Mouse (Mus musculus): Measurements from ENCODE around the gene Uchl1.
A peak's percentile ranks its signal among the peaks of the same experiment; 100 is the strongest.

The Uchl1 gene

DNA sequence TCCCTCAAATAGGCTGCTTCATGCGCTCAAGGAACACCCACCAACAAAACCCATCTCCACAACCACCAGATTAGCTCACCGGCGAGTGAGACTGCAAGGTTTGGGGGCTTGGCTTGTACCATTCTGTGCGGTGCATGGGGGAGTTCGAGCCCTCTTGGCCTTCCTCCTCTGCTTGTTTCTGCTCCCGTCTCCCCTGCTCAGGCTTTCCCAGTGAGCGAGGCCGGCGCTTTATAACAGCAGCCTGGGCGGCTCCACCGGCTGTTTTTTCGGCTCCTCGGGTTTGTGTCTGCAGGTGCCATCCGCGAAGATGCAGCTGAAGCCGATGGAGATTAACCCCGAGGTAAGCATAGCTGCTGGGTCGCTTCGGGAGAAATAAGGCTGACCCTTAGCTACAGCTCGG, at the start of gene Uchl1:
Uchl1 (plus strand) TSS at position 109 of the 400 bp plus-strand sequence.
- DNase-seq: peak; percentile 93

DNA sequence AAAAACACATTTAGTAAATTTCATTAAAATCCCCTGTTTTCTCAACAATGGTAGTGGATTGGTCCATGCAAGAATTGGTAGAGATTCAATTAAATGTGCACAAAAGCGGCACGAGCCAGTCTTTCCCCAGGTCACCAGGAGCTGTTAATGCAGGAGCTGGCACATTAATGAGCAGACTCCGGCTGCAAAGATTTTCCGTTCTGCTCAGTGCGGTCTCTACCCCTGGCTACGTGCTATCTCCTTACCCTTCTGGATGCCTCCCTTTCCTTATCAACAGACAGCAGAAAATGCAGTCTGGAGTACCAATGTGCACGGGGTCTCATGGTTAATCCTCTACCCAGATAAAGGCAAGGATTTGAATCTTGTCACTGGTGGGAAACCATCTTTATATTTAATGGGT, 48.1 kb upstream of the Uchl1 start:
- DNase-seq: no peak

DNA sequence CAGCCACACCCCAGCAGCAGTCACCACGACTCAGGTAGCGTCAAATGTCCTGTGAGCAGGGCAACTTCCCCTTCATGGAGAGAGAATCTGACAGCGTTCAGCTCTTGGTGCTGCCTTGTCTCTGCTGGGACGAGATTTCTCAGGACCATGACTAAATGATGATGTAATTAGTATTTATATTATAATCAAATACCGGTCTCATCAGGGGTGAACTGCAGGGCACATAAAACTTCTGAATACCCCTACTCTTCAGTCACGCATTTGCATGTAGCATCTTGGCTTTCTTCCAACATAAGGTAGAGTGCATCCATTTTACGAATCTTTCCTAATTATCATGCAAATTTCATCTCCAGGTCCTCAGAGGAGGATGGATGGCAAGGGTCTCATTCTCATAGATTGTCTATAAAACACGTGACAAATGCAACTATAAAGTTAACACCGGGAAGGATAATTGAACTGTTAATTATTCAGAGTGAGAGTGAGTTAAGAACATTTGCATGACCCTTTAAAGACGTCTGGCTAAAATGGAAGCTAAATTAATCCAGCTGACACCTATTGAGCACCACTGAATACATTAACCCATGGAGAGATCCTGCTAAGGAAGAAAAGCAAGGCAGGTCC, 40.3 kb upstream of the Uchl1 start:
- no peak for DNase-seq

DNA sequence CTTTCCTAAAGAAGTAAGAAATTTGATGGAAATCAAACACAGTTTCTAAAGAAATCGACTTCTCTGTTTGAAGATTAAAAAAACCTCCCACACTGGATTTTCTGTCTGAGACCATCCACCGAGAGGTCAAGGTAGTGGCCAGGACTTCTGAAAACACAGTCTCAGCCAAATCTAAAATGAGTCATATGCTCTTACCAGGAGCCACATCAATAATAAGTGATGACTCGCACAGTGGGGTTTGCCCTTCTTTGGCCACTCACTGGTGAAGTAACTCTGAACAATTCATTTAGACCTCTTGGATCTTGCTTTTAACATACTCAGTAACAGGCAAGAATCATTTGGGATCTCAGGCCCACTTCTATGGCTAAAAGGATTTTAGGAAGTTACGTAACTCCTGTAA, 33.7 kb upstream of the Uchl1 start:
- DNase-seq: no peak

DNA sequence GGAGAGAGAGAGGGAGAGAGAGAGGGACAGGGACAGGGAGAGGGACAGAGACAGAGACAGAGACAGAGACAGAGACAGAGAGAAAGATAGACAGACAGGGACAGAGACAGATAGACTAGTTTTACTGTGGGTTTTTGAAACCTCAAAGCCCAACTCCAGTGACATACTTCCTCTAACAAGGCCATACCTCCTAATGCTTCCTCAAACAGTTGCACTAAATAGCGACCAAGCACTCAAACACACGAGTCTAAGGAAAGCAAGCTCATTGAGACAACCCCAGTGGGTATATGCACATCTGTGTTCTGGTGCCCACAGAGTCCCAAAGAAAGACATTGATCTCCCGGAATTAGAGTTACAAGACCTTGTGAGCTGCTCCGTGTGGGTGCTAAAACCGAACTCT, 32.6 kb upstream of the Uchl1 start:
- no peak for DNase-seq

DNA sequence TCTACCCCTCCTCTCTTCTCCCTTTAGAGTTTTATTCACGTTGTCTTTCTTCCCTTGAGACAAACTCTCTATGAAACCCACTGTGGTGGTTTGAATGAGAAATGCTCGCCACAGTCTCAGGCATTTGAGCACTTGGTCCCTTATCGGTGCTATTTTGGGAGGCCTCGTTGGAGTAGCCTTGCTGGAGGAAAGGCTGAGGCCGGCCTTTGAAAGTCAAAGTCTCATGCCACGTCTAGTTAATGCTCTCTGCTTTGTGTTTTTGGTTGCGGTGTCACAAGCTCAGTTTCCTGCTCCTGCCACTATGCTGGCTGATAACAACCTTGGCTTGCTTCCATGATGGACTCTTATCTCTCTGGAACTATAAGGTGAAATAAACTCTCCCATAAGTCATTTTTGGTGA, 28.4 kb upstream of the Uchl1 start:
- no peak for DNase-seq

DNA sequence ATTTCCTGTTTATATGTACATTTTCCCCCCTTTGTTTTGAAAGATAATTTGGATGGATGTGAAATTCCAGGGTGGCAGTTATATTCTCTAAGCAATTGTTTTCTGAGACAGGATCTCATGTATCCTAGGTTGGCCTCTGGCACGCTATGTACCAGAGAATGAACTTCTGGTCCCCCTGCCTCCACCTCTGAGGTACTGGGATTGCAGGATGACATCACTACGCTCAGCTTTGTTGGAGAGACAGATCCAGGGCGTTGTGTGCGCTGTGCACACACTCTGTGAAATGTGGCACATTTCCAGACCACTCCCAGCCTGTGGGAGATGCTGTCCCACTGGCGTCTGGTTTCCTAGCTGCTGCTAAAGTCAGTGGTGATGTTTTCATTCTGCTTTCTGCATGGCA, 21.7 kb upstream of the Uchl1 start:
- no peak for DNase-seq

DNA sequence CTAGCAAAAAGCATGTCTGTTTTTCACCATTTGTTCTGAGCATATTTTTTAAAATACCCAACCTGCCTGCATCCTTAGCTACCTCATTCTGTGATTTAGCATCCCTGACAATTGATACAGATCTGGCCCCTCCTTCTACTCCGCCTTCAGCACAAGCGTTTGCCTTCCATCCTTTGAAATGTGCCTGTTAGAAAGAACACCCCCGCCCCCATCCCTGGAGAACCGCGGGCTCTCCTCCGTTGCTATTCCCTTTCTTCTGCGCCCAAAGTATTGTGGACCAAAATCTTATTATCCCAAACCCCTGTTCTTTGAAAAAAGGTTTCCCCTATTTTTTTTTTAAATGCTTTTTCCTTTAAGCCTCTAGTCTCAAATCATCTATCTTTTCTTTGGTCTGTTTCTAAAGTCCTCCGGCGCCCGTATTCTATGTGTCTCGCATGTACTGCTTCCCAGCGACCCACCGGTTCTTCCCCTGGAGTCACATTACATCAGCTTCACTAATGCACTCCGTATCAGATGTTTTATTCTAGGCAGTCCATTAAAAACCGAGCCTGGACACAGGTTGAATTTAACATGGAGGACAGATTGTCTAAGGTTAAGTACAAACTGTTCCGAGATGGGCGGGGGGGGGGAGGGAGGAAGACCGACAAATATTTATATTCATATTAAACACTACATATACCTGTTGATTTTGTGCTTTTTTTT, 551 bp upstream of the Uchl1 start:
- DNase-seq: peak; percentile 22

DNA sequence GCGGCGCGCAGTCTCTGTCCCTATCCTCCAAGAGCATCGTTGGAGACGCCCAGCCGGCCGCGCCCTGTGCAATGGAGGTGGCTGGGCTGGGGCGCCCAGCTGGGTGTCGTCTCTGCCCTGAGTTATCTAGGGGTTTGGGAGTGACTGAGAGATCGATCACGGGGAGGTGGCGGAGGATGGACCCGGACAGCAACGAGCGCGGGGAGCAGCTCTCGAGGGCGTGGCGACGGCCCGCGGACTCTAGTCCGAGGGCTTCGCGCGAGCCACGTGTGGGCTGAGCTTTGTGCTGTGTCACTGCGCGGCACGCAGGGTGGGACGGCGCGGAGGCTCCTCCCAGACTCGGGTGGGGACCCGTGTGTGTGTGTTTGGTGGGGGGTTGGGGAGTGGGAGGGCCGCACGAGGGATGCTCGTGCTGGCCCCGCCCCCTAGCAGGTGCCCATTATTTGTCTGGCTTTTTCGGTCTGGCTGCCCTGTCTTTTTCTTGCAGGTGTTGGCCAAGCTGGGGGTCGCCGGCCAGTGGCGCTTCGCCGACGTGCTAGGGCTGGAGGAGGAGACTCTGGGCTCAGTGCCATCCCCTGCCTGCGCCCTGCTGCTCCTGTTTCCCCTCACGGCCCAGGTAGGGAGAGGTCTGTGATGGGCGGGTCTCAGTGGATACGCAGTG, 696 bp downstream of the Uchl1 start:
- peak; percentile 81 for DNase-seq

DNA sequence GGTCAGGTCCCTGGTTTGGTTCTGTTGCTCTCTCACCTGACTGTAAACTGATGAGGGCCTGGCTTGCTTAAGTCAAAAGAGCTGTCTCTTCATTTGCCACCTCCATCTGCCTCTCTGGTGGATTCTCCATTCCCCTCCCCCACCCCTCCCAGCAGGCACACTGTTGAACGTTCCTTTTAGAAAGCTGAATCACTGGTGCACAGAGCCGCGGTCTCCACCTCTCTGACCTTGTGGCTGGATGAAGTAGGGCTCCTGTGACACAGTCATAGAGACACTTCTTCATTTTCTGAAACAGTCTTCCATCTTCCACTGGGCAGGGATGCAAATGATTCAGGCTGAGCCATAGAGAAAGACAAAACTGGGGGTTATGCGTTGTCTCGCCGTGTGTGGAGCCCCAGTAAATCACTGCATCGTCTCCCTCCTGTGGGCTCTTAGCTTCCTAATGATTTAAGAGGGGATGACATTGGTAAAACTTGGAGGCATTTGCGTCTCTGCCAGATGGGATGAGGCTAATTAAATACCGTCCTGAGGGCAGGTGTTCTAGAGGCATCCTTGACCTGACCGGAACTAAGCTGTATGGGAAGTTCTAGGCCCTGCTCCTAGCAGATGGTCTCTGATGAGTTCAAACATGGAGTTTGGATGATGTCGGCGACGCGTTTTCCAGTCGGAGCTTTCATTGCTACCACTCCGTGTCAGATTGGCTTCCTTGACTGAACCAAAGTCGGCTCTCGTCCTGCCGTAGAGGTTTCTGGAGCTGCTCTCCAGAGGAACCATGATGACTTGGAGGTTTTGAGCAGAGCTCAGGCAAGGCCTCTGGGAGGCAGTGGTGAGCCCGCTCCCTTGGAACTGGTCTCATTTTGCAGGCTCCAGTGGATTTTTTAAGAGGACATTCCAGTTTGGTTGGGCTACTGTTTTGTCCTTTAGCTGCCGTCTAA, 1.8 kb downstream of the Uchl1 start:
- DNase-seq: peak; percentile 43

DNA sequence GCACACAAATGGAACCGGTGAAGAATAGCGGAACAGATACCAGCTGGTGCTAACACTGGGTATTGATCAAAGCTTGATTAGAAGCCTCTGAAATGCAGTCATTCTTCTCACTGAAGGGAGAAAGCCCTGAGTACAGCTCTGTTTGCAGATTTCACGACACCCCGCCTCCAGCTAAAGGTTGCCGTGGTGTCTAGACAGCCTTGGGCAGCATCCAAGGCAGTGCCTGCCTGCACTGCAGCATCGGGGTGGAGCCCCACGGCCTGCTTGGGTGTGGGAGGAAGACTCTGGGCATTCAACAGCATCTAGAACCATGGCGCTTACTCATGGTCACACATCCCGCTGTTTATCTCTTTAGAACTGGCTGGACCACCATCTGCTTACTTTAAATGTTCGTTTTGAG, 3.3 kb downstream of the Uchl1 start:
- peak; percentile 24 for DNase-seq

DNA sequence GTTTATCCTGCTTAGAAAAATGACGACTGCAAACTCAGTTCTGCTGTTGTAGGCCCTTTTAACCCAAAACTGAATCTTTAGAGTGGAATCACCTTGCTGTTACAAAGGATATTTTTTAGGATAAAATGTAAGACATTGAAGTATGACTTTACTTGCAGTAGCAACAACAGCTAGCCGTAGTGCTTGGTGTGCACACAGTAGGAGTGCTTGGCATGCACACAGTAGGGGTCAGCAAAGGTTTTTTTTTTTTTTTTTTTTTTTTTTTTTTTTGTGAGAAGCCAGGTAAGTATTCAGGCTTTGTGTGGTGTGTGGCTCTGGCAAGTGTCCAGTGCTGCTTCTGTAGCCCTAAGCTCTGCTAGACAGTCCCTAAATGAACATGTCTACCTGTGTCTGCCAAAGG, 10.0 kb downstream of the Uchl1 start:
- no peak for DNase-seq

DNA sequence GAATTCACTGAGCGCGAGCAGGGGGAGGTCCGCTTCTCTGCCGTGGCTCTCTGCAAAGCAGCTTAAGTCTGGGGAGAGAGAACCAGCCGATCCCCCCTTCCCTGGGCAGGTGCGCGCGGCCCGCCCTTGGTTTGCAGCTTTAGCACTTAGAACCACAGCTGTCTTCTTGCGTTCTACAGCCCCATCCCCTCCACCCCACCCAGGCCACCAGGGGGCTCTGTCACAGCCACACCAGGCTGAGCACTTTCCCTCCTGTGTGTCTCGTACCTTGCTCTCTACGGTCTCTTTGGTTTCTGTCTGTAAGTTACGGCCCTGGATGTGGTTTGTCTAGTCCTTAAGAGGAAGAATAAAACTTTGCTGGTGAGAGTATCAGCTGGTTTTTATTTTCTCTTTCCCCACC, 11.0 kb downstream of the Uchl1 start:
- DNase-seq: no peak

DNA sequence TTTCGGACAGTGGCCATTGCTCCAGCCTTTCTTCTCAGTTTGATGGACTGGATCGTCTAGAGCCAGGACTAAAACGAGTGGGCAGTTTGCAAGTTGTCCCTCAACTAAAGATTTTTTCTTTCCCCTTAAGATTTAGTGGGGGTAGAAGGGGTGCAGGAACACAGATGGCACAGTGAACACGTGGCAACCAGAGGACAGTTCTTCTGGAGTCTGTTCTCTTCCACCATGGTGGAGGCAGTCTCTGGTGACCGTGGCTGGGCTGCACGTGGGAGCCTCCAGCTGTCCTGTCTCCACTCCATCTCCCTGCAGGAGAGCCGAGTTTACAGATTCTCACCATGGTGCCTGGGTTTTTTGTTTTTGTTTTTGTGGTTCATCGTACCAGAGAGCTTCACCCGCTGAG, 11.8 kb downstream of the Uchl1 start:
- no peak for DNase-seq

DNA sequence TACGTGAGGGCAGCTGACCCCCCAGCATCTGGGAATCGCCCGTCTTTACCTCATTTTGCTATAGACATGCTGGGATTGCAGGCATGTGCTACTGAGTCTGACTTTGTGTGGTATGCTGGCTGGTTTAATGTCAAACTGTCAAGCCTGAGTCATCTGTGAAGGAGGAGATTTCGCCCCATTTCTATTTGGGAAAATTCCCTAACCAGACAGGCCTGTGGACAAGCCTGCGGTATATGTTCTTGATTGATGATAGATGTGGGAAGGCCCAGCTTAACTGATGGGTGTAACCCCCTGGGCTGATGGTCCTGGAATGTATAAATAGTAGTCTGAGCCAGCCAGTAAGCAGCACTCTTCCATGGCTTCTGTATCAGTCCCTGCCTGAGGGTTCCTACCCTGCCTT, 12.4 kb downstream of the Uchl1 start:
- no peak for DNase-seq

DNA sequence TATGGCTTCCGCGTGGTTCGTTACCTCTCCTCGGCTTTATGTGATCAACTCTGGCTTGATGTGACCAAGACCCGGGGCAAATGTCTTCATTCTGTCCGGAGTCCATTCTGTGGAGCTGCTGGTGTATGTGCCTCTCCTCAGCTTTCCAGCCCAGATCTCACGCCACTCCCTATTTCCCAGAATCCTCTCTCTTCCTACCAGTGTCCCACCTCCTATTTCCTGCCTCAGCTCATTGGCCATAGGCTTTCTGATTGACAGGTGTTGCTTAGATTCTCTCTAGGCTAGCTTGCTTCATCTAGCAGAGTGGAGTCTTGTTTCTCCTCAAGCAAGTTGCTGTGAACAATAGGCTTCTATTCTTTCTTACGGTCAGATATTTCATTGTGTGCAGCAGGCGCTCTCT, 13.9 kb downstream of the Uchl1 start:
- DNase-seq: no peak

DNA sequence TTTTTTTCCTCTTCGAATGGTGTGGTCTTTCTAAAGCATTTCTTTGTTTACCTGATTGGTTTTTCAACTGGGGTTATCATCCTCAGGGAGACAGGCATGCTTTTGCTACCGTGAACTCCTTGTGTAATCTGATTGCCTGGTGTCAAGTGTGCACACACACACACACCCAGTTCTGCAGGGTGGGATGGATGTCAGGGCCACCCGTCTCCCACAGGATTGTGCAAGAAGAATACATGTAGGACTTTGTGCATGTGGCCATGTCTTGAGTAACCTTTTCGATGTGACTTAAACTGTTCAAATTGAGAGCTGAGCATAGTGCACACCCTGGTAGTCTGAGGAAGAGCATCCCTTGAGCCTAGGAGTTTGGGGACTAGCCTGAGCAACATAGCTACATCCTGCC, 17.3 kb downstream of the Uchl1 start:
- DNase-seq: no peak

DNA sequence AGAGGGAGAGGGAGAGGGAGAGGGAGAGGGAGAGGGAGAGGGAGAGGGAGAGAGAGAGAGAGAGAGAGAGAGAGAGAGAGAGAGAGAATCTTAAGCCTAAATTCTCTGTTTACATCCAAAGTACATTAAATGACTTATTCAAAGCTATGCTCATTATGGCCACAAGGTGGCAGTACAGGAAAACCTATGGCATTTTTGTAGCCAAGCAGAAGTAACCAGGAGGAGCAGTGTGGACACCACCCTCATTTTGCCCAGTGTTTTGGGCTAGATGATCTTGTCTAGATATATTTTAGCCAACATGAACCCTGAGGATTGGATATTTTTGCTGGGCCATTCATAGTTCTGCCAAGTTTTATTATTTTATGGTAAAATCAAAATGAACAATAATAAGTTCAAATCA, 21.2 kb downstream of the Uchl1 start:
- DNase-seq: no peak

DNA sequence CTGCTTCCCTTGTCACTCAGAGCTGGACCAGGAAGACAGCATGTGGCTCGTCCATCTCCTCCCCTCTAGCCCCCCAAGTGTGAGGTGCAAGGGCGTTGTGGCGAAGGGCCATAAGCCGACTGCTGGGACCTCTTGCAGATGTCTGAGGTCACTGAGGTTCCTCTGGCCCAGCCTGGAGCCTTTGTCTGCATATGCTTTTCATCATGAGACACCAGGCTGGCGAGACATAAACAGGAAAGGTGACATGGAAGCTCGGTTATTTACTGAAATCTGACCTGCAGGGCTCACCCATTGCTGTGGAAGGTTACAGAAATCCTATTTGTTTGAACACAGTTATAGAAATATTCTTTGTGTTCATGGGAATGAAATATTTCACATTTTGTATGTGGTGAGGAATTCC, 24.0 kb downstream of the Uchl1 start:
- no peak for DNase-seq

DNA sequence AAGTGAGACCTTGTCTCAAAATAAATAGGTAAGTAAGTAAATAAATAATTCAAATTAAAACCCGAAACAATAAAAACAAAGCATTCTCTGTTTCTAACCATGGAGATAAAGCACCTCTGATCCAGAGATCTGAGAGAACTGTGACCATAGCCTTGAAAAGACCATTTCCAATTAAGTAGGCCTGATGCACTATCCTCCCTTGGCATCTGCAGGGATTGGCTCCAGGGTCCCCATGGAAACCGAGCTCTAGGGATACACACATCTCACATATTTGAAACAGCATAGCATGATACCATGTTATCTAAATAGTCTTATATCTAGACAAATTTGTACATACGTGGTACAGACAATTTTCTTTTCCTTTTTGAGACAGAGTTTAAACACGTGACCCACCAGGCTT, 26.1 kb downstream of the Uchl1 start:
- no peak for DNase-seq

DNA sequence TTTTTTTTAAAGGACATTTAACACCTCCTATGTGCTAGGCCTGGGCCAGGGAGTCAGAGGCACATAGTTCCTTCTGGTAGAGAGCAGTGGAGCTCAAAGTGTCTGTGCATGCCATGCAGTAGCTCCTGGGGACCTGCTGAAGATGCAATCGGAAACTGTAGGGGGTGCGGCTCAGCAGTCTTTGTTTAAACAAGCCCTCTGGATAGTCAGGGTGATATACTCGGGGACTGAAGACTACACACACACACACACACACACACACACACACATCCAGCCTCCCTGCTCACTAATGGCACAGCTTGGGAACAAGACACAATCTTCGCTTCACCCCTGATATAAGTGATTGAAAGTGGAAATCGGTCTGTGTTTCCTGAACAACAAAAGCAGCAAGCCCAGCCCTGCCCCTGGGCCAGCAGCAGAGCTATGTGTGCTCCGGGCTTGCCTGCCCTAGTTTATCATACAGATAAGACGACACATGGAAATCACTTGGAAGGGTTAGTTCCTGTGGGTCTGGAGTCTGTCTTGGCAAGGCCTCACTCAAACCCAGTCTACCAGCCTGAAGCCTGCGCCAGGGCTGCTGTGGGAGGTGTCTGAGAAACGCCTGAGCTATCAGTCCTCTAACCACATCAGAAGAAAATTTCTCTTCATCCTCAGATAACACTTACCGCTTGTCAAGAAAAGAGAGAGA, 27.6 kb downstream of the Uchl1 start:
- no peak for DNase-seq

DNA sequence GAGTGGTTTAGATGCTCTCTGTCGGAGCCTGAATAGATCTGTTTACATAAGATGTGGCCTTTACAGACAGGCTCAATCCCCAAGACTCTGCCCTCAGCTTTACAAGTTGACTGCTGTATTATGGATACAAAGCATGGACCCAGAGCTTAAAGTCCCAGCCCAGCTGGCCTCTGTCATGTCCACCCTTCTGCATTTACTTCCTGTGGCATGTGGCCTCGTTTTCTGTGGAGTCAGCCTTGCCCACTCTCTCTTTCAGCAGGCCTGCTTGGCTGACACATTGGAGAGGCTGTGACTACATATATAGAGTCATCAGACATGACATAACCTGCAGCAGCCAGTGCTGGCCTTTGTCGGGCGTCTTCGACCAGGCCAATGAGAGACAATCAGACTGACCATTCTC, 32.0 kb downstream of the Uchl1 start:
- DNase-seq: no peak

Data from cerebellum, adult 11-12 months (tissue).